Mouse (Mus musculus) heart, postnatal 25 days (tissue): ENCODE measurements around the gene Ccdc58. TPM values are rescaled to one million over a fixed set of nuclear protein-coding genes. Genes with fewer than 3 reads are reported as not detected.
"Not testable (repeated sequence)": the region's sequence is repeated elsewhere in the genome, so short reads cannot be mapped to it uniquely, and the experiment has no call there.

Experiments
- DNase-seq: peaks from one replicate; pipeline ENCODE4 v3.0.0; 2022; ENCODE audit warnings: low spot score
- intact Hi-C: fragments of 180-260 bp; cut with DNase I; formaldehyde crosslinking; loops from one replicate; pipeline ENCODE4 v1.15.1; 2025
- total RNA-seq, 2 experiments: library from RNA; stranded (reverse); gene quantifications; 2 replicates each; pipeline ENCODE4 v1.2.3; 2021

The Ccdc58 gene
- total RNA-seq, result 10 to 100 TPM; 30.7 to 35.8 TPM

DNA sequence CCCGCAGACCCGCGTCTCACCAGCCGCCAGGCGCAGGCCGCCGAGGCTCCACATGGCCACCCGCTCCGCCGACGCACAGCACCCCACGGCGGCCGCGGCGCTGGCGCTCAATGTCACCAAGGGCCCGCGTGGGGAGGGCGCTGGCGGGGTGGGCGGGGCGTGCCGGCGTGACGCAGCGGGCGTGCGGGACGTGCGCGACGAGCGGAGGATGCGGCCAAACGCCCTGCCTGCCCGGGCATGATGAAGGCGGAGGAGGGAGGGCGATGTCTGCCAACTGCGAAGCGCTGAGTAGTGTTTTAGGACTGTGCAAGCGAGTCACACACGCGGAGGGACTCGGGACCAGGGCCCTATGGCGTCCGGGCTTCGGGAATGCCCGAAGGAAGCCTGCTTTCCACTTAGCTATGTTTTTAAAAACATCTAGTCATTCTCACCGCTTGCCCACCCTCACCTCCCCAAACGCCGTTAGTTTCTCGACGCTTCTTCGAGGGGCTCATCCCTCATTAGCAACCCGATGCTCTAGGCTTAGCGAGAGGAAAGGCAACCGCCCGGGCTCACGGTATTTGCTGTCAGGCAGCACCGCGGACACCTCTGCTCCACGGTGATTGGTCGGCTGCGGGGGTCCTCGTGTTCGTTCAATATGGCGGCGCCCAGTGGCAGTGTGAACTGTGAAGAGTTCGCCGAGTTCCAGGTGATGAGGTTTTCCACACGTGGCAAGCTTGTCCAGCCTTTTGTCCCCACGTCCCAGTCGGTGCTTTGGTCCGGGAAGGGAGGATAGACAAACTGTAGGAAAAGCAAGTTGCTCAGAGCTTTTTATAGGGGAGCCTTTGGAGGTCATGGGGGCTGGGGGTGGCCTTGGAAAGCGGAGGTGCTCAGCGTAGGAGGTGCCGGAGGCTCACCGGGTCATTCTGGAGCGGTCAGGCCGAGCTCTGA lies at the start of gene Ccdc58, which contains the start of gene Fam162a:
Gene Ccdc58, plus strand, starts transcription at position 236 of the 930 bp plus-strand sequence.
Gene Fam162a, minus strand, starts transcription at position 145 of the 930 bp plus-strand sequence.
- intact Hi-C loops, result loop anchor here (5.0 to 10.0 kb wide), 2 partner anchors 34 to 197 kb away; partner anchors contain the start of gene Parp14
- peak; percentile 82 for DNase-seq

DNA sequence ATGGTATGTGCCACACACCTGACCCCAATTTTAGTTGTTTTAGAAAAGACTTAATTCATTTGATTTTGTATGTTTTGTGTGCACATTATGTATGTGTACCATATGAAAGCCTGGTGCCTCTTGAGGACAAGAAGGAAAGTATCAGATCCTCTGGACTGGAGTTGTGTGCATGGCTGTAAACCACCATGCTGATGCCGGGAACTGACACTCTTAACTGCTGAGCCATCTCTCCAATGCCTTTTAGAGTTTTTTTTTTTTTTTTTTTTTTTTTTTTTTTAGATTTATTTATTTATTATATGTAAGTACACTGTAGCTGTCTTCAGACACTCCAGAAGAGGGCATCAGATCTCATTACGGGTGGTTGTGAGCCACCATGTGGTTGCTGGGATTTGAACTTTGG lies 43.4 kb upstream of the Ccdc58 start:
- DNase-seq, intact Hi-C loops: not testable (repeated sequence)

DNA sequence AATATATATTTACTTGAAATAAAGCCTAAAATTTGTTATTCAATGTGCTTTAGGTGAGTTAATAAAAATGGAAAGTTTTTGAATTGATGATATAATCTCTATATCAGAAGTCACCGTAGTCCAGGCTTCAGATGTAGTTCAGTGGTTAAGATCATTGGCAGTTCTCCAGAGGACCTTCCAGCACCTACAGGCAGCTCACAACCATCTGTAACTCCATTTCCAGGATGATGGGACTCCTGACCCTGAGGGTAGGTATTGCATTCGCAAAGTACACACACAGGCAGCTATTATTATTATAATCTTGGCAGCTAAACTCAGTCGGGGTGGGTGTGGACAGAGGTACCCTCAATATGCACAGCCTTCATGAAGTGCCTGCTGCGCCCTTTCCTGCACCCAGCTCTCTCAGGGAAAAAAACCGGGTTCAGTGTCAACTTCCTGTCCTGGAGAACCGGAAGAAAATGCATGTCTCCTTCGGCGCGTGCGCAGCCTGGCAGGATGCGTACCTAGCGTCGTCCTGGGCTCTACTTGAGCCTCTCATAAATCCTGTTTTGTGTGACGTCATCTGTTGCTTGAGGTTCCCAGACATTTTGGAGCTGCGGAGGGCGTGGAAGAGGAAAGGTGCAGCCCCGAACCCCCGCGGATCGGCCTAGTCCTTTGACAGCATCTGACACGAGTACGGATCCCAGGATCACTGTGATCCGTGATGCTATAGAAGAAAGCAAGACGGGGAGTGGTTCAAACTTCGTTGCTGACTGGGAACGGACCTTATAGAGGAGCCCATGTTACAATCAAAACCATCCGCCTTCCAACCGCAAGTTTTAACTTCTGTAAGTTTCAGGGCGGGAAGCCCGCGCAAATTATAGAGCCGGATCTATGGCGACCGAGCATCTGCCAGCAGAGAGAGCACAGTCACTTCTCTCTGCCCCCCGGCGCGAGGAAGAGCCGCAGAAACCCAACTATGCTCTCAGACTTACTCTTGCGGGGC lies 30.6 kb upstream of the Ccdc58 start, which contains the start of gene Wdr5b:
Gene Wdr5b, plus strand, starts transcription at position 551 of the 985 bp plus-strand sequence.
- intact Hi-C loops, result no loop called here
- DNase-seq, result peak; percentile 88

DNA sequence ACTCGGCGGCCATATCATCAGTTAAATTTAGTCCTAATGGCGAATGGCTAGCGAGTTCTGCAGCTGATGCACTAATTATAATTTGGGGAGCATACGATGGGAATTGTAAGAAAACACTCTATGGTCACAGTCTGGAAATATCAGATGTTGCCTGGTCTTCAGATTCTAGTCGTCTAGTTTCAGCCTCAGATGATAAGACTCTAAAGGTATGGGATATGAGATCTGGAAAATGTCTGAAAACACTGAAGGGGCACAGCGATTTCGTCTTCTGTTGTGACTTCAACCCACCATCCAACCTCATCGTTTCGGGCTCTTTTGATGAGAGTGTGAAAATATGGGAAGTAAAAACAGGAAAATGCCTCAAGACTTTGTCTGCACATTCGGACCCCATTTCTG lies 29.9 kb upstream of the Ccdc58 start:
- intact Hi-C loops, result no loop called here
- DNase-seq, result no peak

DNA sequence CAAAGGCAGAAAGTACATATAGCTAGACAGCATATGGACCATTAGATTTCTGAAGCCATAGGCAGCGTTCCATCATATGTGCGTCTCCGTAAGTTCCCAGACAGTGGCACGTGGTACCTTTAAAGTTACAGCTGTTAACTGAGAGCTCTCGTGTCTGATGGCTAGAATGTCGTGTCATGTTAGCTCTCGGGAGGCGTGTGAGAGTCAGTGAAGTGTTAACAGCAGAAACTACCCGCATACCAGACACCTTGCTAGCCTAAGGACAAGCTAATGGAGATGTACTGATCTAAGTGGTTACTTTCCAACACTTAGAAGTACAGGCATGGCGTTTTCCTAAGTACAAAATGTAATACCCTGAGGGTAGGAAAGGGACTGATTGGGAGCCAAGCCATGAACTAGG lies 28.4 kb upstream of the Ccdc58 start:
- DNase-seq, result no peak

DNA sequence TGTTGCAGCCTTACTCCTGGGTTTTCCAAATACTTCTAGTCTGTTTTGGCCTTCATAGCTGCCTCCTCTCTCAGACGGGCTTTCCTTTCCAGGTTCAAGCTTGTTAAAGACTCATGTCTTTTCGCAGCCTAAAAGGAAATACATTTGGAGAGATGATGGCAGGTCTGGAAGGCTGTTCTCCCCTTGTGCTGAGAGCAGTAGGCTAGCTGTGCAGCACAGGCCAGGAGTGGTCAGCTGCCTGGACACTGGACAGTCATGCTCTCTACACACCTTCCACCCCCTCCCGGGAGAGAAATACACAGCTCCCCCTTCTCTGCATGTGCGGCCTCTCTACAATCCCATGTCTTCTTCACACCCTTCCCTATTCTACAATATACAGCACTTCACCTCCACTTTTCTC lies 27.5 kb upstream of the Ccdc58 start:
- DNase-seq, result no peak
- intact Hi-C loops, result no loop called here

More for the DNA sequence above, 28.4 kb upstream of the Ccdc58 start:
- intact Hi-C loops, result no loop called here

DNA sequence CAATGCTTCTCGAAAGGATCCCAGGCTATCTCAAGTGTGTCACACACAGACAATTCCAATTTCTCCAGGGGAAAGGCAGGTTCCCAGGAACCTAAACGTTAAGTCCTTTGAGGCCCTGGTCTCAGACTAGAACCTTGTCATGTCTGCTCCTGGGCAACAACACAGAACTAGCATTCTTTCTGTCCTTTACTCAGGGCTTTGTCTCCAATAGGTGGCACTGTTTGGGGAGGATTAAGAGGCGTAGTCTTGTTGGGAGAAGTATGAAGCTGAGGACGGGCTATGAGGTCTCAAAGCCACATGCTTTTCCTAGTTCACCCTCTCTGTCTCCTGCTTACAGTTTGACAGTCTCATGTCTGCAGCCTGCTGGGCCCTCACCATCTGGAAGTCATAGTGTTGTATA lies 23.9 kb upstream of the Ccdc58 start:
- intact Hi-C loops, result loop anchor here (2.0 kb wide), 1 partner anchor 21 kb away; no protein-coding TSS in a partner anchor
- no peak for DNase-seq

DNA sequence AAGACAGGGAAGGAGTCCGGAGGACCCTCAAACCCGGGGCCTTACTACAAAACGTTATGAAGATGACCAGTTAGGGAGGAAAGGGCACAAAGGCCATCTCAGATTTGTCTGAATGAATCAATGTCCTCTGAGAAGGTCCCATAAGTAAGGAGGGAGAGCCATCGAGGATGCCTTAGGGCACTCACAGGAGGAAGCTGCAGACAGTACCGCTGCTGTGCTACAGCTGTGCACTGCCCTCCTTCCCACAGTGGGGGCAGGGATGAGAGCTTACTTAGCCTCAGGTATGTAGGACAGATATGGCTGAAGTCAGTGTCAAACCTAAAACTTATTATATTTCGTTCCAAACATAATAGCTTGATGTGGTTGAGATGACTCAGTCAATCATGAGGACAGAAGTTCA lies 20.0 kb upstream of the Ccdc58 start:
- intact Hi-C loops, result no loop called here
- DNase-seq, result no peak

DNA sequence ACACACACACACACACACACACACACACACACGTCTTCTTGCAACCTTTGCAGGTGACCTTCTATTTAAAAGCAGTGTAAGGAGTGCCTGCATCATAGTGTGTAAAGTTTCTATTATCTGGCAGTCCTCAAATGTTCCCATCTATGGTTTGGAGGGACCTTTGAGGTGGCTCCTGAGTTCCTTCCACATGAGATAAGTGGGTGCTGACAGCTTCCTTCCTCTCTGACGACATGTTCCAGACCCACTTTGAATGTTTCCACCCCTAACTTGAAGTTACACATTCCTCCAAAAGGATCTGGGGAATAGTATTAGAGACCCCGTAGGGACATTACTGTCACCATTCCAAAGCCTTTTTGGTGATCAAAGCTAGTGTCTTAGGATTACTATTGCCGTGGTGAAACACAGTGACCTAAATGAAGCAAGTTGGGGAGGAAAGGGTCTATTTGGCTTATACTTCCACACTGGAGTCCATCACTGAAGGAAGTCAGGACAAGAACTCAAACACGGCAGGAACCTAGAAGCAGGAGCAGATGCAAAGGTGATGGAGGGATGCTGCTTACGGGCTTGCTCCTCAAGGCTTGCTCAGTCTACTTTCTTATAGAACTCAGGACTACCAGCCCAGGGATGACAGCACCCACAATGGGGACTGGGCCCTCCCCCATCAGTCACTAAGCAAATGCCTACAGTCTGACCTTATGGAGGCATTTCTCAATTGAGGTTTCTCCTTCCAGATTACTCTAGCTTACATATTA lies 17.8 kb upstream of the Ccdc58 start:
- no peak for DNase-seq
- intact Hi-C loops, result no loop called here

DNA sequence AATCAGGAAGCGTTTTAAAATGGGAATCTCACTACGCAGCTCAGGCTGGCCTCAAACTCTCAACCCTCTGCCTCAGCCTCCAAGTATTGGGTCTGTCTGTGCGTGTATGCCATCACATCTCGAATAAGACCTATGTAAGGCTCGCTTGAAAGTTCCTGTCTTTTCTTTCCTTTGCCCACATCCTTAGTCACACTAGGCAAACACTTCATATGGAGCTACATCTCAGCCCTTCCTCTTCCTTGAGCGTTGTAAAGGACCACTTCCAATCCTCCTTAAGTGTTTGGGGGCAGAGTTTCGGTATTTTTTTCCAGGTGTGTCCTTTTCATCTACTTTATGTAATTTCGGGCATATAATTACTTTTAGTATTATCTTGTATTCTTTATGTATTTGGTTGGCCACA lies 16.6 kb upstream of the Ccdc58 start:
- no peak for DNase-seq

DNA sequence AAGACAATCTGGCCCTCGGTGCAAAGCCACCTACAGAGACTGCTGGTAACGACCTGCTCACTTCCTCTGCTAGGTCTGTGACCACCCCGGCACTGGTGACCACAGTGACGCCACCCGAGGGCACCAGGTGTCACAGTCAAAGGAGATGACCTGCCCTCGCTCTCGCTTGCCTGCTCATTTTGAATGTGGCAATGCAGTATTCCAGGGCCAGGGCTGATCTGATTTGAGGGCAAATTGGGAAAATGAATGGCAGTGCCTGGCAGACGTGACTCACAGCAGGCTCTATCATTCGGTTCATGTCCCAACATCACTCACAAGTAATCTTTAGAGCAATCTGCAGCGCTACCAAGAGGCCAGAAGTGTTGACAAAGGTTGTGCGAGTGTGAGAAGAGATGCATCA lies 15.1 kb upstream of the Ccdc58 start:
- intact Hi-C loops, result no loop called here
- no peak for DNase-seq

More for the DNA sequence above, 16.6 kb upstream of the Ccdc58 start:
- intact Hi-C loops, result no loop called here

DNA sequence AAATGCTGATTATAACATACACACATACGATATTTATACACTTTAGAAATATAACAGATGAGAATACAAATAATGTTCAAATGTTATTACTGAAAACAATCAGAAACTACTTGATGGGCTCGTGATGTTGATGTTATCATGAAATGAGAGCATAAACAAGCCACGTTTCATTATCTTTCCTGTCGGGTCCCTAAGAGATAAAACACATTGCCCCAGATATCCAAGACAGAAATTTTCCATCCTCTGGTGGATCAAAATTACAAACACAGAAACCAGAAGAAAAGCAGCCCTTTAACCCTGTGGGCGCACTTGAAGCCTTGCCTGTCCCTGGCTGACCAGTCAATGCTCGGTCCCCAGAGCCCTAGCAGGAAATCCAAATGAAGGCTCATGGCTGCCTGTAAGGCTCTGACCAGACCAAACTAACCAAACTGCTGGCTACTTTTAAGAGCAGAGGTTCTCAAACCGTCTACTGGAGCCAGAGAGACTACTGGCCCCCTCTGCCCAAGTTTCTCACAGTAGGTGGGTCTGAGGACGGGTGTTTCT lies 13.5 kb upstream of the Ccdc58 start:
- intact Hi-C loops, result no loop called here
- DNase-seq, result no peak

DNA sequence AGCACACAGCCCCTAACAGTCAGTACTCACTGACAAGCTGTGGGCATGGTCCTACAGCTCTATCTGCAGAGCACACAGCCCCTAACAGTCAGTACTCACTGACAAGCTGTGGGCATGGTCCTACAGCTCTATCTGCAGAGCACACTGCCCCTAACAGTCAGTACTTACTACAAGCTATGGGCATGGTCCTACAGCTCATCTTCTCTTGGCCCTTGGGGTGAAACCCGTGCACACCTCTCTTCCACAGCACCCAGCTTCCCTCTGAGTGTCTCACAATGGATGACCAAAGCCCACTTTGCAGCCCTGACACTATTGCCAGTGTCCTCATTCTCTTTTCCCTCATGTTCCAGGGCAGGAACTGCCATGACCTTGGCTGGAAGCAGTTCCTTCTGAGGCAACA lies 9.0 kb upstream of the Ccdc58 start:
- DNase-seq, intact Hi-C loops: not testable (repeated sequence)

DNA sequence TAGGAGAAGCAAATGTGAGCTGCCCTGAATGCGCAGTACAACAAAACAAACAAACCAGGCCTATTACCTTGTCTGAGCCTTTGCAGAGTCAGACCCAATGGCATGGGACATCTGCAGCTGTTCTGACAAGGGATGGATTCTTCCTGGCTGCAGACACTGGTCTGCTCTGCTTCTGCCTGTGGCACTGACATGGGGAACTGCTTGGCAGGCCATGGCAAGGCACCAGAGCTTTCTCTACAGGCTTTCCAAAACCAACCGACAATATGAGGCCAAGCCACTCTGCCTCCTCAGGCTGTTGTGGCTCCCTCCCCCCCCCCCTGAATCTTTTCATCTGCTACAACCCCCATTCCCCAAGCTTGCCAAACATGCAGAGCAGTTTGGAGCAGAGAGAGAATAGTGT lies 8.2 kb upstream of the Ccdc58 start:
- intact Hi-C loops, result no loop called here
- no peak for DNase-seq

DNA sequence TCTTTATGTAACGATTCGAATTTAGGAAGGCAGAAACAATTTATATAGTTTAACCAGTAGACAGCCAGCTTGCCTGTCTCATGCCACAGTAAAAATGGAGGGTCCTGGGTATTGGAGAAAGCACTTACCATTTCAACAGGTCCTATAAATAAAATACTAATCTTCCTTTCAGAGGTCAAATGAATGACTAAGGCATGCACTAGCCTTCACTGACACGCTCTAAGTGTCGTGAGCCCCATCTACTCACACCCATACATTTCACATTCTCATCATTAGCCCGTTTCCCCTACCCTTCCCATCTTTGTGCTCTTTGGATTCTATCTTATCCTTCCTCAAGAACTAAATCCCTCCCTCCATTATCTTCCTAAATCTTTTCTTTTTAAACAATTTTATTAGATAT lies 6.6 kb upstream of the Ccdc58 start:
- intact Hi-C loops, result no loop called here
- no peak for DNase-seq

DNA sequence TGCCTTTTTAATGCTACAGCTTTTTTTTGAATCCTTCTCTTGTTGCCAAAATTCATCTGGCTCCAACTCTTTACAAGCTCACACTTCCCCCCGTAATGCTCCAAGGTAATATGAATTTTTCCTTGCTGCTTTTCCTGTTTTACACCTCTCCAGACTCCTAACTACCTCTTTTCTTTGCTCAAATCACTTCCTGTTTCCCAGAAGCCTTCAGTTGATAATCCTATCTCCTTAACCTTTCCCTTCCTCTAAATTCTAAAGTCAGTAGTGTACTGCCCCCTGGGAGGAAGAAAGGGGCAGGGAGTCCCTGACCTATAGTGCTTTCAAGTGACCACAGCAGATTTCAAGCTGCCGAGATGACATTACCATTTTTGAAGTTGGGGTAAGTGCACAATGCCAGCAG lies 3.8 kb upstream of the Ccdc58 start:
- DNase-seq, result no peak
- intact Hi-C loops, result loop anchor here (2.0 kb wide), 1 partner anchor 21 kb away; no protein-coding TSS in a partner anchor

DNA sequence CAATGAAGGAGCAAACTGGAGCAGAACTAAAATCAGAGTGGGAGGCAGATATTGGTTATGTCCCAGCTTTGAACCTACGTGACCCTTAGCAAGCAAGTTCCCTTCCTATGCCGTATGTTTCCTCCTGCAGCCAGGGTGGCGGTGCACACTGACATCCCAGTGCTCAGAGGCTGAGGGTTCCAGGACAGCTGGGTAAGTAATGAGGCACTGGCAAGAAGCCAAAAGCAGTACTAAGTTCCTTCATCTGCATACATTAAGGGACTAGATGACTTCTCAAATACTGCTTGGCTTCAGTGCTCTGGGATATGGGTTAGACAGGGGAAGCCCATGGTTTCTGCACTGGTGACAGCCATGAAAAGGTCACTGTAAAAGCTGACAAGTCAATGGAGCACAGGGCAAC lies 3.1 kb upstream of the Ccdc58 start:
- intact Hi-C loops, result loop anchor here (2.0 kb wide), 1 partner anchor 22 kb away; no protein-coding TSS in a partner anchor
- DNase-seq, result no peak

DNA sequence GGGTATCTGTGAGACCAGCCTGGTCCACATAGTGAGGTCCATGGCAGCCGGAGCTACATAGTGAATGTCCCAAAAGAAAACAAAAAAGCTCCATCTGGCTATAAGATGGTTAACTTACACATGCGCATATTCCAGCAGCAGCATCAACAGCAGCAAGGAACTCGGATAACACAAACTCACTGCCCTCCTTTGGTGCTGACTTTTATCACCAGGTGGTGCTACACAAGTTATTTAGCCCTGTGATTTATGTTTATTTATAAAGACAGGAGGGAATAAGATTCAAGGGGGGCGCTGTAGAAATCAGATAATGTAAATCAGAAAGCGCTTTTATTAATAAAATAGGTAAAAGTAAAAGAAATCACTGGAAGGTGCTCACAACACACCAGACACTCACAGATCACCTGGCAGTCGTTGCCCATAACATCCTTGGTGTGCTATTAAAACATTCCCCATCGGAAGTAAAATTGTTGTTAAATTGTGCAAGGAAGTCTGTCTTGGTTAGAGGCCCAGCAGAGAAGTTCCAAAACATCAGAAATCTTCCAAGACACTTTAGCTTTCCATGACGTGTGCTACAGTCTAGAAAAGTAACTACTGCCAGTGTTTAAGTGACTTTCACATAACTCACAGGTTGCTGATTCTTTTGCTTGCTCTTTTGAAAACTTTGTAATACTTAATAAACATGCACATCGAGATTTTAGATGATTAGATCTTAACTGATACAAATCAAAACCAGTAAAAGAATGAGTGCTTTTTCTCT lies 1.5 kb upstream of the Ccdc58 start:
- intact Hi-C loops, result loop anchor here (2.0 to 10.0 kb wide), 3 partner anchors 23 to 195 kb away; partner anchors contain the start of gene Parp14
- no peak for DNase-seq
